Mouse (Mus musculus) small intestine, adult 2 months (tissue): ENCODE data around the gene Cdh13. TPM values are rescaled to one million over a fixed set of nuclear protein-coding genes. Genes with fewer than 3 reads are reported as not detected.

Source experiments
- H3K27ac ChIP-seq: fragments of 200-500 bp; 2 replicates; pipeline ENCODE4 v1.5.1; 2012; ENCODE audit warnings: low read depth, low read length, control low read depth, inconsistent platforms; ENCODE audit not compliant: insufficient read depth
- H3K27me3 ChIP-seq: fragments of 200-500 bp; 2 replicates; pipeline ENCODE4 v1.6.1; 2012; ENCODE audit warnings: mild to moderate bottlenecking, moderate library complexity, low read length, inconsistent platforms; ENCODE audit not compliant: control insufficient read depth, insufficient read depth
- H3K36me3 ChIP-seq: fragments of 200-500 bp; 2 replicates; pipeline ENCODE4 v1.6.1; 2012; ENCODE audit warnings: mild to moderate bottlenecking, low read length, control low read depth, inconsistent platforms; ENCODE audit not compliant: control insufficient read depth, insufficient read depth
- H3K4me1 ChIP-seq: fragments of 200-500 bp; 2 replicates; pipeline ENCODE4 v1.6.1; 2012; ENCODE audit warnings: low read length, inconsistent platforms, mixed read lengths; ENCODE audit not compliant: control insufficient read depth, insufficient read depth, insufficient read length
- H3K4me3 ChIP-seq: fragments of 200-500 bp; 2 replicates; pipeline ENCODE4 v1.5.1; 2012; ENCODE audit warnings: low read depth, mild to moderate bottlenecking, control low read depth, inconsistent platforms, low read length, moderate library complexity
- CTCF ChIP-seq: fragments of 200-500 bp; IDR thresholded peaks from 2 replicates; pipeline ENCODE4 v1.5.1; 2012; ENCODE audit warnings: low read depth, mild to moderate bottlenecking, control low read depth, inconsistent platforms, low read length, moderate library complexity, mixed read lengths; ENCODE audit not compliant: insufficient replicate concordance, insufficient read length; ENCODE audit errors: extremely low read depth
- POLR2A ChIP-seq: fragments of 200-500 bp; IDR thresholded peaks from 2 replicates; pipeline ENCODE4 v1.6.1; 2012; ENCODE audit warnings: low read depth, mild to moderate bottlenecking, control low read depth, inconsistent platforms, low read length, moderate library complexity
- WGBS: fragments of 180-500 bp; shearing (Covaris S2); methylation state at CpG from one replicate; pipeline ENCODE4 v1.1.7; 2018; 5-methylcytosine and 5-hydroxymethylcytosine counted together
- polyA plus RNA-seq: library from polyadenylated mRNA; depleted of rRNA; stranded (reverse); fragments of >200 nt; gene quantifications from 2 replicates; pipeline ENCODE4 v1.2.3, GENCODE M21; 2012

The Cdh13 gene
- polyA plus RNA-seq, 1 experiment: 4.6 TPM

- Histone ChIP-seq H3K27me3 (no peaks in the 10 kb centered on the region), H3K4me1 (no peaks in the 10 kb centered on the region), H3K4me3 (no peak overlapping the region), H3K36me3 (no peaks in the 10 kb centered on the region), H3K27ac (no peak overlapping the region)
- no peak for TF ChIP-seq POLR2A
- no peak for TF ChIP-seq CTCF
- 55% methylated on average over 6 of the region's 6 CpGs for WGBS
These were observed 819.3 kb downstream of the Cdh13 start for GRCm38 (mm10) chr8:119102871-119103270.

GRCm38 (mm10) chr8:119109655-119110054 is 826.1 kb downstream of the Cdh13 start:
- no peak for TF ChIP-seq POLR2A
- TF ChIP-seq CTCF: no peak
- no peak overlapping the region for H3K27ac ChIP-seq
- H3K4me1 ChIP-seq: no peaks in the 10 kb centered on the region
- WGBS: 71% methylated on average over 7 of the region's 7 CpGs
- H3K36me3 ChIP-seq: no peaks in the 10 kb centered on the region
- H3K4me3 ChIP-seq: no peak overlapping the region
- H3K27me3 ChIP-seq: no peaks in the 10 kb centered on the region

DNA sequence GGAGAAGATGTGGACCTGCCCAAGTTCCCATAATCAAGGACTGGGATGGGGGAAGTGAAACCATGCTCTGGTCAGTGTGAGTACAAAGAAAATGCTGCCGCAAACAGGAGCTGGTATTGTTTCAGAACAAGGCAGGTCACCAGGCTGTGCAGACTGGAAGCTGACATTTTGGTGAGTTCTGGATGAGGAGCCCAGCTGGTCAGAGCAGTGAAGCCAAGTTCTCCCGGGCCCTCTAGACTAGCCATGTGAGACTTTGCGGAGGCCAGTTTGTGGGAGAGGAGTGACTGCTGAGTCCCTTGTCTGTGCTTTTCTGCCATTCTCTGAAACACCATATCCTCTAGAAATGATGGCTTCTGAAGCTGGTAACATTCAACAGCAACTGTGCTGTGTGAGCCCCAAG is 829.3 kb downstream of the Cdh13 start:
- Histone ChIP-seq H3K36me3 (no peaks in the 10 kb centered on the region), H3K4me3 (no peak overlapping the region), H3K27ac (no peak overlapping the region), H3K27me3 (no peaks in the 10 kb centered on the region), H3K4me1 (no peaks in the 10 kb centered on the region)
- TF ChIP-seq POLR2A (no peak), CTCF (no peak)
- WGBS: 90% methylated on average over 3 of the region's 3 CpGs

DNA sequence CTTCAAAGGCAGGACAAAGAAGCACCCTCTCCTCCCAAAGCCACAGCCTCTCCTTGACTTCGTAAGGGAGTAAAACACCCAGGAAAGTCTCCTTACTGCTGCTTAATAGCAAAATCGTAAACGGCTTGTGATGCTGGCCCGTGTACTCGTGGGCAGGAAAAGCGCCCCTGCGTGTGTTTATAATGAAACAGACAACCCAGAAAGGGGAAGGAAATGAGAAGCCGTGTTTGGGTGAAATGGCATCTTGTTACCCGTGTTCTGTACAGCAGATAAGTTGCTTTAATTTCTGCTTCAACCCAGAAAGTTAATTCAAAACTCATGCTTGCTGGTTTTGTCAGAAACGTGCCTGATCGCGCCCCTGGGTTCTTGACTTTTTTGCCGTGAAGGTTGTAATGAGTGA is 837.7 kb downstream of the Cdh13 start:
- H3K4me1 ChIP-seq: no peaks in the 10 kb centered on the region
- no peak overlapping the region for H3K4me3 ChIP-seq
- H3K36me3 ChIP-seq: no peaks in the 10 kb centered on the region
- no peak overlapping the region for H3K27ac ChIP-seq
- WGBS: 61% methylated on average over 13 of the region's 13 CpGs
- no peak for TF ChIP-seq POLR2A
- no peak for TF ChIP-seq CTCF
- no peaks in the 10 kb centered on the region for H3K27me3 ChIP-seq

DNA sequence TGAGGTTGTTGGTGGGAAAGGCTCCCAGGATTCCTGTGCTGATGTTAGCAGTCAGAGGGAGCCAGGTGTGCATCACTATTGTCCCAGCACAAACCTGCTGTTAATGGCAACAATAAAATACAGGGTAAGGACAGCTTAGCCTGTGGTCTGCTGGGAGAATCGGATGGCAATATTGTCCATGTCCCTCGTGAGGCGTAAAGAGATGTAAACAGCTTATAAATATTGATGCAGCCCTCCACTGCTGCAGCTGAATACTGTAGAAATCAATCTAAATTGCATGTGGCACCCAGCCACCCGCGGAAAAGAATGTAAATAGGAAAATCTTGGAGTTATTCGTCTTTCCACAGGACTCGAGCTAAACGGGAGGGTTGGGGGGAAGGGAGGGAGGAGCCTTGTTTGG is 844.3 kb downstream of the Cdh13 start:
- 50% methylated on average over 8 of the region's 8 CpGs for WGBS
- H3K27me3 ChIP-seq: no peaks in the 10 kb centered on the region
- no peak overlapping the region for H3K4me3 ChIP-seq
- no peak overlapping the region for H3K27ac ChIP-seq
- TF ChIP-seq CTCF: no peak
- TF ChIP-seq POLR2A: no peak
- no peaks in the 10 kb centered on the region for H3K36me3 ChIP-seq
- no peaks in the 10 kb centered on the region; the same call in 1 of the 2 replicates for H3K4me1 ChIP-seq

GRCm38 (mm10) chr8:119128266-119128665 is 844.7 kb downstream of the Cdh13 start:
- Histone ChIP-seq H3K4me1 (no peaks in the 10 kb centered on the region; the same call in 1 of the 2 replicates), H3K27ac (no peak overlapping the region)

DNA sequence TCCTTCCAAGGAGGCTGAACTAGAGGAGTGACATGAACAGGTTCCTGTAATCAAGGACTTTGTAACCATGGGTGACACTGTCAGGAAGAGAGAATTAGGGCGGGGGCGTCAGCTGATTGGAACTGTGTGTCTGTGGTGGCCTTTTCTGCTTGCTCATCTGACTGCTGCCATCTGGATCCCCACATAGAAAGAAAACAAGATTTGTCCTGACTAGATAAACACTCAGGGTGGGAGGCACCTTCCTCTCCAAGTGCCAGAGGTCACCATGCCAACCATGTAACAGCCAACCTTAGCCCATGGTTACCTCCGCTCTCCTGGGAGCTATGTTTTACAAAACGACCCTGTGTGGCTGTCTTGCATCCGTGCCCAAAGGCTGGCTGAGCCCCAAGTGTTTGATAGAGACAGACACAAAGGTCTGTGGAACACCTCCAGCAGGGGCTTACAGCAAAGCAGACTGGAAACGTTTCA is 873.0 kb downstream of the Cdh13 start:
- 52% methylated on average over 6 of the region's 6 CpGs for WGBS
- Histone ChIP-seq H3K4me1 (no peaks in the 10 kb centered on the region), H3K4me3 (no peak overlapping the region), H3K36me3 (no peaks in the 10 kb centered on the region), H3K27ac (no peak overlapping the region), H3K27me3 (no peaks in the 10 kb centered on the region)
- no peak for TF ChIP-seq CTCF
- TF ChIP-seq POLR2A: no peak

More at GRCm38 (mm10) chr8:119128266-119128665, 844.7 kb downstream of the Cdh13 start:
- WGBS: 67% methylated on average over 3 of the region's 3 CpGs
- TF ChIP-seq CTCF (no peak), POLR2A (no peak)
- Histone ChIP-seq H3K36me3 (no peaks in the 10 kb centered on the region), H3K4me3 (no peak overlapping the region), H3K27me3 (no peaks in the 10 kb centered on the region)
